Mouse (Mus musculus): ENCODE data around the gene Rnase2b. TPM values are rescaled to one million over a fixed set of nuclear protein-coding genes. Genes with fewer than 3 reads are reported as not detected.
"Not testable (repeated sequence)": the region's sequence is repeated elsewhere in the genome, so short reads cannot be mapped to it uniquely, and the experiment has no call there.

Rnase2b gene
- polyA plus RNA-seq, 1 experiment: not detected

GRCm38 (mm10) chr14:51143937-51144336, 18.1 kb upstream of the Rnase2b start:
- Histone ChIP-seq H3K4me3 (ENCODE audit: insufficient read depth, low read depth, low read length) (no peak overlapping the region), H3K27ac (replicated peaks; ENCODE audit: low read depth, low read length) (no peak overlapping the region), H3K4me1 (ENCODE audit: control insufficient read depth, insufficient read depth, insufficient read length, low read length) (no peaks in the 10 kb centered on the region)

GRCm38 (mm10) chr14:51144451-51144850, 17.6 kb upstream of the Rnase2b start:
- Histone ChIP-seq H3K27ac (replicated peaks; ENCODE audit: low read depth, low read length) (no peak overlapping the region), H3K4me1 (ENCODE audit: control insufficient read depth, insufficient read depth, insufficient read length, low read length) (no peaks in the 10 kb centered on the region), H3K4me3 (ENCODE audit: insufficient read depth, low read depth, low read length) (no peak overlapping the region)

GRCm38 (mm10) chr14:51145521-51145920, 16.5 kb upstream of the Rnase2b start:
- Histone ChIP-seq H3K4me3 (ENCODE audit: insufficient read depth, low read depth, low read length) (no peak overlapping the region), H3K4me1 (ENCODE audit: control insufficient read depth, insufficient read depth, insufficient read length, low read length) (no peaks in the 10 kb centered on the region), H3K27ac (replicated peaks; ENCODE audit: low read depth, low read length) (no peak overlapping the region)

GRCm38 (mm10) chr14:51146685-51147084, 15.4 kb upstream of the Rnase2b start, which contains the start of gene Rnase1:
Gene Rnase1, minus strand, starts transcription at chr14:51146785.
- no peak within 1 kb of the TSS for H3K27ac ChIP-seq (replicated peaks; ENCODE audit: low read depth, low read length)
- H3K4me3 ChIP-seq (ENCODE audit: insufficient read depth, low read depth, low read length): no peak within 1 kb of the TSS
- no peaks in the 10 kb centered on the region for H3K4me1 ChIP-seq (ENCODE audit: control insufficient read depth, insufficient read depth, insufficient read length, low read length)

GRCm38 (mm10) chr14:51148006-51148405, 14.1 kb upstream of the Rnase2b start:
- Histone ChIP-seq H3K4me3 (ENCODE audit: insufficient read depth, low read depth, low read length) (no peak overlapping the region), H3K27ac (replicated peaks; ENCODE audit: low read depth, low read length) (no peak overlapping the region), H3K4me1 (ENCODE audit: control insufficient read depth, insufficient read depth, insufficient read length, low read length) (no peaks in the 10 kb centered on the region)

DNA sequence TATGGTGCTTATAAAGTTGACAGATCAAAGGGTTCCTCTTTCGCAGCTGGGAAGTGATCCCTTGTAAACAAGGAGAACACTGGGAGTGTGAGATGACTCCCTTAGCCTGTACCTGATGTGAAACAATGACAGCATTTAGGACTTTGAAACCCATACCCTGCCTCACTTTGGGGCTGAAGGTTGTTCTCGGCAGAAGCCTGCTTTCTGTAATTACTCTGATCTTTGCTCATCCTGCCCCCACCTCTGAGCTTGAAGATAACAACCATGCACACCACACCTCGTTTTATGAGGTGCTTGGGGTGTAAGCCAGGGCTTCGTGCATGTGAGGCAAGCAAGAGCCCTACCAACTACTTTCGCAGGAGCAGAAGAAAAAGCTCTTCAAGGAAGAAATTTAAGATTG, 12.9 kb upstream of the Rnase2b start:
- H3K4me1 ChIP-seq (ENCODE audit: control insufficient read depth, insufficient read depth, insufficient read length, low read length): no peaks in the 10 kb centered on the region
- H3K27ac ChIP-seq (replicated peaks; ENCODE audit: low read depth, low read length): no peak overlapping the region
- no peak overlapping the region for H3K4me3 ChIP-seq (ENCODE audit: insufficient read depth, low read depth, low read length)

GRCm38 (mm10) chr14:51150206-51150831, 11.7 kb upstream of the Rnase2b start:
- no peak overlapping the region for H3K27ac ChIP-seq (replicated peaks; ENCODE audit: low read depth, low read length)
- H3K4me1 ChIP-seq (ENCODE audit: control insufficient read depth, insufficient read depth, insufficient read length, low read length): no peaks in the 10 kb centered on the region
- no peak overlapping the region for H3K4me3 ChIP-seq (ENCODE audit: insufficient read depth, low read depth, low read length)

DNA sequence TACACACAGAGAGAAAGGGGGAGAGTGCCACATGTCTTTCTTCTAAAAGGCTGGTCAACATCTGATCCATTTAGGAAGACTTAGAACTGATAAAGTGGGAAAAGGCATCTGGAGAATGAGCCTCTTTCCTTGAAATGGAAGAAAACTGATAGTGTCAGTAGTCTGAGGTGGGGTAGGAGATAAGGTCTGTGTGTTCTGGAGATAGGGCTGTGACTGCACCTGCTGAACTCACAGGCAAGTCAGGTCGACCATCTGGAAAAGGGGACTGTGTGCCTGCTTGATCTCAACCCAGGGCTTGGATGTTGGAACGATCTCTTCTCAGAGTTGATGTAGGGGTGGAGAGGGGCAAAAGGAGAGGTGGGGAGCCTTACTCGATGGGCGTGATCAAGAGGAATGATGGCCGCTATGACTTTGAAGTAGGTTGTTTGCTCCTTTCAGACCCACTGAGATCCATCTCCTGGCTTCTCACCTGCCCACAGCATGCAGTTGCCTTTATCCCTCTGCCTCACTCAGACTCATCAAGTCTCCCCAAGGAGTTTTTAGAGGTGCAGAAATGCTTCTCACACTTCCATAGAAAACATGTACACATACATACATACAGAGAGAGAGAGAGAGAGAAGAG, 9.7 kb upstream of the Rnase2b start:
- Histone ChIP-seq H3K4me1 (ENCODE audit: control insufficient read depth, insufficient read depth, insufficient read length, low read length) (no peaks in the 10 kb centered on the region), H3K4me3 (ENCODE audit: insufficient read depth, low read depth, low read length) (no peak overlapping the region), H3K27ac (replicated peaks; ENCODE audit: low read depth, low read length) (no peak overlapping the region)

DNA sequence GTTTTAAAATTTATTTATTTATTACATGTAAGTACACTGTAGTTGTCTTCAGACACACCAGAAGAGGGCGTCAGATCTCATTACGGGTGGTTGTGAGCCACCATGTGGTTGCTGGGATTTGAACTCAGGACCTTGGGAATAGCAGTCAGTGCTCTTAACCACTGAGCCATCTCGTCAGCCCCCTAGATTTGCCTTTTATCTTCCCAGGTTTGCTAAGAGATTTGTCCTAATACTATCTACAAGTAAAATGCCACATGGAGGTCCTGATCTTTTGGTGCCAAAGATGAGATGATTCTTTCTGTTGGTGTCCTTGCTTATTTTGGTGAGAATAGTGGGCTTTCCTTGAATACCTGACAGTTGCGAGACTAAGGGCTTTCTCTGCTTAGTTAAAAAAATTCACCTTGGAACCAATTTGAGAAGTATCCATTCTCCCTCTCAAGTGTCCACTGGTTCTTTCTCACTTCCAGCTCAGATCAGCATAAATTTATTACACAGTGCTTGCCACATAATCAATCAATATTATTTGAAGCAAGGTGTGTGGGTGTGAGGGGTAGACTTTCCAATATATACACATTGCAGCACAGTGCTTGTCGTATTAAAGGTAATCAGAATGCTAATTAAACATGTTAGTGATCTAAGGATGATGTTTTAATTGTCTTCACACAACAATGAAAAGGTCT, 5.9 kb upstream of the Rnase2b start:
- Histone ChIP-seq H3K4me3 (ENCODE audit: insufficient read depth, low read depth, low read length) (no peak overlapping the region), H3K27ac (replicated peaks; ENCODE audit: low read depth, low read length) (no peak overlapping the region), H3K4me1 (ENCODE audit: control insufficient read depth, insufficient read depth, insufficient read length, low read length) (no peaks in the 10 kb centered on the region)

DNA sequence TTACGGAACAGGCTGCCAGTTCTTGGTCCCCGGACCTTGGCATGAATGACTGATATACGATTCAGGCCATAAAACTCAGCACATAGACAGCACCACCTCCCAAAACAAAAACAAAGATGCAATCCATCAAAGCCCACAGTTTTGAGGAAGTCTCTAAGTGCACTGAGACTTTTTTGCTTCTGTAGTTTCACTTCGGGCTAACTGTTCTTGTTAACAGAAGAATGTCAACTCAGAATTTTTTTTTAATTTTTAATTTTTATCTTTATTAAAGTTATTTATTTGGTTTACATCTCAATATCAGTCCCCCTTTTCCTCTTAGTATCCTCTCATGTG, 5.4 kb upstream of the Rnase2b start:
- H3K4me1 ChIP-seq (ENCODE audit: control insufficient read depth, insufficient read depth, insufficient read length, low read length): no peaks in the 10 kb centered on the region
- no peak overlapping the region for H3K27ac ChIP-seq (replicated peaks; ENCODE audit: low read depth, low read length)
- H3K4me3 ChIP-seq (ENCODE audit: insufficient read depth, low read depth, low read length): no peak overlapping the region

DNA sequence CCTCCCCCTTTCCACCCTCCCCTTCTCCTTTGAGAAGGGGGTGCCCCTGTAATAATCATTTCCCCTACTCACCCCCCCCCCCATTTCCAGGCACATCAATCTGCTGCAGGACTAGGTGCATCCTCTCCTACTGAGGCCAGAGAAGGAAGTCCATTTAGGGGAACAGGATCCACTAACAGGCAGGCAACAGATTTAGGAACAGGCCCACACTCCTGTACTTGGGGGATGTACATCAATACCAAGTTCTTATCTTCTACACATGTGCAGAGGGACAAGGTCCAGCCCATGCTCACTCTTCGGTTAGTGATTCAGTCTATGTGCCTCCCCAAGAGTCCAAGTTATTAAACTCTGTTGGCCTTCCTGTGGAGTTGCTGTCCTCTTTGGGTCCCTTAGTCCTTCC, 5.0 kb upstream of the Rnase2b start:
- Histone ChIP-seq H3K4me1 (ENCODE audit: control insufficient read depth, insufficient read depth, insufficient read length, low read length) (no peaks in the 10 kb centered on the region), H3K27ac (replicated peaks; ENCODE audit: low read depth, low read length) (no peak overlapping the region), H3K4me3 (ENCODE audit: insufficient read depth, low read depth, low read length) (no peak overlapping the region)

DNA sequence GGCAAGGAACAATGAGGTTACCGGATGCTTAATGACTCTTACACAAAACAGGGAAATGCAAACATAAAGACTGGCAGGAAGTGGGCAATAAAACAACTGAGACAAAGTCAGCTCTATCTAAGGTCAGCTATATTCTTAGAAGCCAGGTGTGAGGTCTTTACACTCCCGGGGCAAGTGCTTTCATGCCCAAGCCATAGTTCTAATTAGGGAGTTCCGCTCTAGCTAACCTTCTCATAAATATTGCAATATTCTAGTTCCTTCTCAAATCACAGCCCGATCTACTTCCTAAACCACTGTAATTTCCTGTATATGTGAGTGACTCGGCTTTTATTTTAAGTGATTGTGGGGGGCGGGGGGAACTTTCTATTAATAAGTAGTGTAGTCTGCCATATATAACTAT, 1.3 kb downstream of the Rnase2b start:
- H3K27ac ChIP-seq (replicated peaks; ENCODE audit: low read depth, low read length); H3K4me3 ChIP-seq (ENCODE audit: insufficient read depth, low read depth, low read length): not testable (repeated sequence)

DNA sequence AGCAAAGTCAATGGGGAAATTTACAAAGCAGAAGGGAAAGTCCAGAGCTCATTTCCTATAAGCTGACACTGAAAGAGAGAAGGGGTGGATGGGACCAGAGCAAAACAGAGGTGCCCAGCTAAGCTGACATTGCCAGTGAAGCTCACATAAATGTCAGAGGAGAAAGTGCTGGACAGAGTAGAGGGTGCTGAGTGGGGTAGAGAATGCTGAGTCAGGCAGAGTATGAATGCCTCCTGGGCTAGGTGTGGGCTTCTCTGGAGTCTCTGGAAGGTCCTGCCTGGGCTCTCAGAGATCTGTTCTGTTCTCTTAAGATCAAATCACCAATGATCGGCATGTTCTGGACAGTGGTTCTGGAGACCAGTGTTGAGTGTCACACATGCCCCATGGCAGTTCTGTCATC, 3.4 kb downstream of the Rnase2b start:
- no peak overlapping the region for H3K27ac ChIP-seq (replicated peaks; ENCODE audit: low read depth, low read length)

More for the DNA sequence above, 1.3 kb downstream of the Rnase2b start:
- H3K4me1 ChIP-seq (ENCODE audit: control insufficient read depth, insufficient read depth, insufficient read length, low read length): not testable (repeated sequence)

GRCm38 (mm10) chr14:51166068-51166467, 4.0 kb downstream of the Rnase2b start:
- Histone ChIP-seq H3K27ac (replicated peaks; ENCODE audit: low read depth, low read length) (no peak overlapping the region), H3K4me1 (ENCODE audit: control insufficient read depth, insufficient read depth, insufficient read length, low read length) (no peaks in the 10 kb centered on the region), H3K4me3 (ENCODE audit: insufficient read depth, low read depth, low read length) (no peak overlapping the region)

More for the DNA sequence above, 3.4 kb downstream of the Rnase2b start:
- Histone ChIP-seq H3K4me1 (ENCODE audit: control insufficient read depth, insufficient read depth, insufficient read length, low read length) (no peaks in the 10 kb centered on the region), H3K4me3 (ENCODE audit: insufficient read depth, low read depth, low read length) (no peak overlapping the region)

GRCm38 (mm10) chr14:51172095-51172865, 10.2 kb downstream of the Rnase2b start:
- H3K4me1 ChIP-seq (ENCODE audit: control insufficient read depth, insufficient read depth, insufficient read length, low read length); H3K27ac ChIP-seq (replicated peaks; ENCODE audit: low read depth, low read length); H3K4me3 ChIP-seq (ENCODE audit: insufficient read depth, low read depth, low read length): not testable (repeated sequence)

Data from brown adipose tissue, adult 24 weeks (tissue).